Mouse (Mus musculus): ENCODE measurements around the gene Bag2. TPM values are rescaled to one million over a fixed set of nuclear protein-coding genes. Genes with fewer than 3 reads are reported as not detected.

The Bag2 gene
- total RNA-seq, 1 experiment, result 14.8 TPM

GRCm38 (mm10) chr1:33724516-33724915 is 33.1 kb downstream of the Bag2 start:
- Histone ChIP-seq H3K4me1 (ENCODE audit: control insufficient read depth in 2 of 2, insufficient read depth in 2 of 2, low read length in 2 of 2, poor library complexity in 1 of 2) (peaks cover 0 to 7% of the 10 kb centered on the region in 2 experiments; a peak in 1 of 4 replicates), H3K4me3 (ENCODE audit: insufficient read depth in 1 of 2, low read depth in 1 of 2, low read length in 2 of 2, poor library complexity in 1 of 2, severe bottlenecking in 1 of 2) (no peak overlapping the region), H3K27ac (ENCODE audit: insufficient read depth, low read depth, low read length, poor library complexity, severe bottlenecking) (no peak overlapping the region), H3K9ac (ENCODE audit: insufficient read depth, low read depth, low read length, poor library complexity, severe bottlenecking) (no peak overlapping the region), H3K36me3 (ENCODE audit: control insufficient read depth, insufficient read depth, low read length, poor library complexity, severe bottlenecking) (peaks cover 33% of the 10 kb centered on the region), H3K9me3 (ENCODE audit: control insufficient read depth, insufficient read depth, low read depth, low read length) (no peaks in the 10 kb centered on the region)
- in situ Hi-C loops (cut with MboI; ENCODE audit: low sequenced_read_pairs in 2 of 2, unreplicated experiment in 2 of 2), result no loop called here
- TF ChIP-seq ZNF384 (IDR thresholded peaks at IDR 0.05; ENCODE audit: low read depth, low read length), result no peak
- TF ChIP-seq MAFK (IDR thresholded peaks at IDR 0.05; ENCODE audit: insufficient read depth, low read depth, low read length), result no peak
- TF ChIP-seq CHD2 (IDR thresholded peaks at IDR 0.05; ENCODE audit: low read depth, low read length), result no peak
- no peak for TF ChIP-seq HCFC1 (IDR thresholded peaks at IDR 0.05; ENCODE audit: borderline replicate concordance, insufficient read depth, low read length)
- no peak for TF ChIP-seq ZC3H11A (IDR thresholded peaks at IDR 0.05; ENCODE audit: borderline replicate concordance, low read depth, low read length)
- no peak for DNase-seq (ENCODE audit: low read depth, low spot score)

GRCm38 (mm10) chr1:33721020-33721419 is 36.6 kb downstream of the Bag2 start:
- no peak for TF ChIP-seq MAFK (IDR thresholded peaks at IDR 0.05; ENCODE audit: insufficient read depth, low read depth, low read length)
- TF ChIP-seq CHD2 (IDR thresholded peaks at IDR 0.05; ENCODE audit: low read depth, low read length), result no peak
- no peak for TF ChIP-seq HCFC1 (IDR thresholded peaks at IDR 0.05; ENCODE audit: borderline replicate concordance, insufficient read depth, low read length)
- TF ChIP-seq ZC3H11A (IDR thresholded peaks at IDR 0.05; ENCODE audit: borderline replicate concordance, low read depth, low read length), result no peak
- H3K4me1 ChIP-seq (ENCODE audit: control insufficient read depth in 2 of 2, insufficient read depth in 2 of 2, low read length in 2 of 2, poor library complexity in 1 of 2), result peaks cover 0 to 7% of the 10 kb centered on the region in 2 experiments; a peak in 1 of 4 replicates
- H3K4me3 ChIP-seq (ENCODE audit: insufficient read depth in 1 of 2, low read depth in 1 of 2, low read length in 2 of 2, poor library complexity in 1 of 2, severe bottlenecking in 1 of 2), result peak overlapping the region; percentile 61 to 88
- in situ Hi-C loops (cut with MboI; ENCODE audit: low sequenced_read_pairs in 2 of 2, unreplicated experiment in 2 of 2), result no loop called here
- no peaks in the 10 kb centered on the region for H3K9me3 ChIP-seq (ENCODE audit: control insufficient read depth, insufficient read depth, low read depth, low read length)
- H3K9ac ChIP-seq (ENCODE audit: insufficient read depth, low read depth, low read length, poor library complexity, severe bottlenecking), result peak overlapping the region; percentile 74; the same call in 1 of the 2 replicates
- H3K27ac ChIP-seq (ENCODE audit: insufficient read depth, low read depth, low read length, poor library complexity, severe bottlenecking), result no peak overlapping the region
- peaks cover 25% of the 10 kb centered on the region for H3K36me3 ChIP-seq (ENCODE audit: control insufficient read depth, insufficient read depth, low read length, poor library complexity, severe bottlenecking)
- DNase-seq (ENCODE audit: low read depth, low spot score), result no peak

DNA sequence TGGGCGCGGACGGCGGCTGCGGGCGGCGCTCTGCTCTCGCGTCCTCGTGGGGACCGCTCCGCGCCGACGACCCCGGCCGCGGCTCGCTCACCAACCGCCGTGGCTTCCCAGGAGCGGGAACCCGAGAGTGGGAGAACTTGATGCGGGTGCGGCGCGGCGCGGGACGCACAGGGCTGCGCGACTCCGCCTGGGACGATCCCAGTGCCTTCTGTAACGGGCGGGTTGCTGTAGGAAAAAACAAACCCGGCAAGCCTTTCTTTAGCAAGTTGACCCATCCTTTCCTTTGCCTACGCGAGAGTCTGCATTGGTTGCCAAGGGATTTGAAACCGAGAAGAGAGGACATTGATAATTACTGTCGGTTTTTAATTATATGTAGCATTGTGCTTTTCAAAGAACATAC is 37.4 kb downstream of the Bag2 start:
- peak overlapping the region; percentile 86 for H3K9ac ChIP-seq (ENCODE audit: insufficient read depth, low read depth, low read length, poor library complexity, severe bottlenecking)
- in situ Hi-C loops (cut with MboI; ENCODE audit: low sequenced_read_pairs in 2 of 2, unreplicated experiment in 2 of 2), result no loop called here
- DNase-seq (ENCODE audit: low read depth, low spot score), result no peak
- H3K36me3 ChIP-seq (ENCODE audit: control insufficient read depth, insufficient read depth, low read length, poor library complexity, severe bottlenecking), result peaks cover 20% of the 10 kb centered on the region
- peaks cover 0 to 7% of the 10 kb centered on the region in 2 experiments; a peak in 1 of 4 replicates for H3K4me1 ChIP-seq (ENCODE audit: control insufficient read depth in 2 of 2, insufficient read depth in 2 of 2, low read length in 2 of 2, poor library complexity in 1 of 2)
- H3K27ac ChIP-seq (ENCODE audit: insufficient read depth, low read depth, low read length, poor library complexity, severe bottlenecking), result peak overlapping the region; percentile 29; the same call in 1 of the 2 replicates
- peak overlapping the region; percentile 88 to 90 for H3K4me3 ChIP-seq (ENCODE audit: insufficient read depth in 1 of 2, low read depth in 1 of 2, low read length in 2 of 2, poor library complexity in 1 of 2, severe bottlenecking in 1 of 2)
- no peaks in the 10 kb centered on the region for H3K9me3 ChIP-seq (ENCODE audit: control insufficient read depth, insufficient read depth, low read depth, low read length)
- no peak for TF ChIP-seq MAFK (IDR thresholded peaks at IDR 0.05; ENCODE audit: insufficient read depth, low read depth, low read length)
- no peak for TF ChIP-seq ZC3H11A (IDR thresholded peaks at IDR 0.05; ENCODE audit: borderline replicate concordance, low read depth, low read length)
- 0 out of 2 replicates have a peak, but pooled peaks have one; percentile 10 for TF ChIP-seq HCFC1 (IDR thresholded peaks at IDR 0.05; ENCODE audit: borderline replicate concordance, insufficient read depth, low read length)

DNA sequence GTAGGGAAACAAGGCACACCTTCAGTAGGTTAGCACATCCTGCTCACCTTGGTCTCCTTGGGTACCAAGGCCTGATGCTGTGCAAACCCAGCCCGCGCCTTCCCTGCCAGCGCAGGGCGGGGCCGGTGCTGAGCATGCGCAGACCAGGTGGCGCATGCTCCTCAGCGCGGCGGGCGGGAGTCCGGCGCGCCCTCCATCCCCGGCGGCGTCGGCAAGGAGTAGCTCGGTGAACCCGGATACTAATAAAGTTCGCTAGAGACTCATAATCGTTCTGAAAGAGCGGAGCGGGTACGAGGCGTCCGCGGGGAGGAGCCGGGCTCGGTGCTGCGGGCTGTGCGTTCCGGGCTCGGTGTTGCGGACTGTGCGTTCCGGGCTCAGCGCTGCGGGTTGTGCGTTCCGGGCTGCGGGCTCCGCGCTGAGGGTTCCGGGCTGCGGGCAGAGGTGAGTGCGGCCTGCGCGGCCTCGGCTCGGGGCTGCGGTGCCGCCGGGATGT is 37.8 kb downstream of the Bag2 start, which contains the start of gene Rab23:
Gene Rab23 (plus strand): TSS at position 155 of the 493 bp plus-strand sequence.
- in situ Hi-C loops (cut with MboI; ENCODE audit: low sequenced_read_pairs in 2 of 2, unreplicated experiment in 2 of 2), result no loop called here
- H3K9me3 ChIP-seq (ENCODE audit: control insufficient read depth, insufficient read depth, low read depth, low read length), result no peaks in the 10 kb centered on the region
- peaks cover 15% of the 10 kb centered on the region for H3K36me3 ChIP-seq (ENCODE audit: control insufficient read depth, insufficient read depth, low read length, poor library complexity, severe bottlenecking)
- peaks cover 0 to 3% of the 10 kb centered on the region in 2 experiments; a peak in 1 of 4 replicates for H3K4me1 ChIP-seq (ENCODE audit: control insufficient read depth in 2 of 2, insufficient read depth in 2 of 2, low read length in 2 of 2, poor library complexity in 1 of 2)
- H3K27ac ChIP-seq (ENCODE audit: insufficient read depth, low read depth, low read length, poor library complexity, severe bottlenecking), result peak within 1 kb of the TSS; percentile 29; the same call in 1 of the 2 replicates
- peak within 1 kb of the TSS; percentile 88 to 90 for H3K4me3 ChIP-seq (ENCODE audit: insufficient read depth in 1 of 2, low read depth in 1 of 2, low read length in 2 of 2, poor library complexity in 1 of 2, severe bottlenecking in 1 of 2)
- peak; percentile 65 for DNase-seq (ENCODE audit: low read depth, low spot score)
- TF ChIP-seq MAFK (IDR thresholded peaks at IDR 0.05; ENCODE audit: insufficient read depth, low read depth, low read length) (no peak), HCFC1 (IDR thresholded peaks at IDR 0.05; ENCODE audit: borderline replicate concordance, insufficient read depth, low read length) (peak; percentile 74)
- peak within 1 kb of the TSS; percentile 86 for H3K9ac ChIP-seq (ENCODE audit: insufficient read depth, low read depth, low read length, poor library complexity, severe bottlenecking)

GRCm38 (mm10) chr1:33717636-33718035 is 40.0 kb downstream of the Bag2 start:
- Histone ChIP-seq H3K9ac (ENCODE audit: insufficient read depth, low read depth, low read length, poor library complexity, severe bottlenecking) (no peak overlapping the region), H3K4me3 (ENCODE audit: insufficient read depth in 1 of 2, low read depth in 1 of 2, low read length in 2 of 2, poor library complexity in 1 of 2, severe bottlenecking in 1 of 2) (no peak overlapping the region), H3K36me3 (ENCODE audit: control insufficient read depth, insufficient read depth, low read length, poor library complexity, severe bottlenecking) (peaks cover 5% of the 10 kb centered on the region), H3K4me1 (ENCODE audit: control insufficient read depth in 2 of 2, insufficient read depth in 2 of 2, low read length in 2 of 2, poor library complexity in 1 of 2) (peaks cover 0 to 3% of the 10 kb centered on the region in 2 experiments; a peak in 1 of 4 replicates), H3K9me3 (ENCODE audit: control insufficient read depth, insufficient read depth, low read depth, low read length) (no peaks in the 10 kb centered on the region), H3K27ac (ENCODE audit: insufficient read depth, low read depth, low read length, poor library complexity, severe bottlenecking) (no peak overlapping the region)
- DNase-seq (ENCODE audit: low read depth, low spot score), result no peak
- no peak for TF ChIP-seq ZC3H11A (IDR thresholded peaks at IDR 0.05; ENCODE audit: borderline replicate concordance, low read depth, low read length)
- no peak for TF ChIP-seq CHD2 (IDR thresholded peaks at IDR 0.05; ENCODE audit: low read depth, low read length)
- no peak for TF ChIP-seq MAFK (IDR thresholded peaks at IDR 0.05; ENCODE audit: insufficient read depth, low read depth, low read length)
- TF ChIP-seq HCFC1 (IDR thresholded peaks at IDR 0.05; ENCODE audit: borderline replicate concordance, insufficient read depth, low read length), result no peak
- TF ChIP-seq ZNF384 (IDR thresholded peaks at IDR 0.05; ENCODE audit: low read depth, low read length), result no peak
- in situ Hi-C loops (cut with MboI; ENCODE audit: low sequenced_read_pairs in 2 of 2, unreplicated experiment in 2 of 2), result no loop called here
